Mouse (Mus musculus): ENCODE measurements around the gene Lgals3bp. TPM values are rescaled to one million over a fixed set of nuclear protein-coding genes. Genes with fewer than 3 reads are reported as not detected.

The Lgals3bp gene
- polyA plus RNA-seq, 1 experiment from 2014 or later: 1.4 TPM

DNA sequence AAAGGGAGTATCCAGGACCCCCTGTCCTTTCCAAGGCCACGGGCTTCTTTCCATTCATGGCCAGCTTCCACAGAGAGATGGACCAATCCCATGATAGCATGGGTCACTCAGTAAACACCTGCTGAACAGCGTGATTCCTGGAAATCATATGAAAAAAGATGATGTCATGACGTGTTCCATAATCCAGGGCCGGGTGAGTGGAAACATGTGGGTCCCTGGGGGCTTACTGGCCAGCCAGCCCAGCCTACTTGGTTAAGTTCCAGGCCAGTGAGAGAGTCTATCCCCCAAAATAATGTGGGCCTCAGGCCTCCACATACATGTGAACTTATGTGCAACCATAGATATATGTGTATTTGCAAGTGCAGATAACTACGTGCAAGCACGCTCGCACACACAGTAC, 30.0 kb downstream of the Lgals3bp start:
- Histone ChIP-seq H3K9ac (no peak overlapping the region), H3K4me3 (no peak overlapping the region), H3K4me2 (replicated peaks) (no peak overlapping the region), H3K27me3 (no peaks in the 10 kb centered on the region), H3K4me1 (peaks cover 30% of the 10 kb centered on the region), H3K27ac (peak overlapping the region; percentile 36; the same call in 1 of the 2 replicates), H3K36me3 (no peaks in the 10 kb centered on the region), H3K9me3 (no peaks in the 10 kb centered on the region)
- WGBS: 73% methylated on average over 7 of the region's 7 CpGs
- ATAC-seq (ENCODE audit: insufficient number of reproducible peaks, insufficient read depth, low FRiP score, low TSS enrichment): no peak

DNA sequence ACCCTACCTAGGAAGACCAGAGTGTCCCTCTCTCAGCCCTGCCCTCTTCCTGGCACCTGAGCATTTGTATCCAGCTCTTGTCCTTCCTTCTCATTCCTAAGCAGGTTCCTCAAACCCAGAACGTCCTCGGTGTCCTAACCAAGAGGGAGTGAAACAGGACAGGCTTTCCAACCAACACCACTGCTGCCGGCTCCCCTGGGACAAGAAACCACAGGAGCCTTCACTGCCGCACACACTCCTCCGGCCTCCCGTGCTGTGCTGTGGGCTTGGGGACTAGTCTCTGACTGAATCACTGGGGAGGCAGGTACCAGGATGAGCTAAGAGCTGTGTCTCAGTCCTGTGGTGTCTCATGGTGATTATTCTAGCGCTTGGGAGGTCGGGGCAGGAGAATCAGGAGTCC, 32.2 kb downstream of the Lgals3bp start:
- H3K27me3 ChIP-seq: no peaks in the 10 kb centered on the region
- no peaks in the 10 kb centered on the region for H3K36me3 ChIP-seq
- no peak overlapping the region for H3K4me2 ChIP-seq (replicated peaks)
- H3K4me3 ChIP-seq: no peak overlapping the region
- H3K9ac ChIP-seq: no peak overlapping the region
- no peak for ATAC-seq (ENCODE audit: insufficient number of reproducible peaks, insufficient read depth, low FRiP score, low TSS enrichment)
- H3K9me3 ChIP-seq: no peaks in the 10 kb centered on the region
- H3K27ac ChIP-seq: no peak overlapping the region
- H3K4me1 ChIP-seq: peaks cover 44% of the 10 kb centered on the region
- WGBS: 81% methylated on average over 8 of the region's 8 CpGs

DNA sequence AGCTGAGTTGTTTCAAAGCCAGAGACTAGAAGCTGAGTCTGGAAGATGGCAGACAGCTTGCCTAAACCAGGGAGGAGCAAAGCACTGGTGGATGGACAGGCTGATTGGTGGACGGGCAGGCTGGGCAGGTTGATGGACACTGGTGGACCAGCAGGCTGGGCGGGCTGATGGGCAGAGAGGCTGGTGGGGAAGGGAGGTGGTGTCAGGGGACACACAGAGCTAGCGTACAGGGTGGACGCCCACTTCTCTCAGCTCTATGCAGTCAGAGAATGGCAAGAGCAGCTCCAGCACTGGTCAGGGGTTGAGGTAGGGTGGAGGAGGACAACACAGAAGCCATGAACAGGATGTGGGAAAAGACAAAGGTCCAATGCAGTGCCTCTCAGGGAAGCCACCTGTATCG, 32.6 kb downstream of the Lgals3bp start:
- H3K27me3 ChIP-seq: no peaks in the 10 kb centered on the region
- H3K36me3 ChIP-seq: no peaks in the 10 kb centered on the region
- H3K9ac ChIP-seq: no peak overlapping the region
- no peak for ATAC-seq (ENCODE audit: insufficient number of reproducible peaks, insufficient read depth, low FRiP score, low TSS enrichment)
- no peak overlapping the region for H3K4me3 ChIP-seq
- H3K4me2 ChIP-seq (replicated peaks): no peak overlapping the region
- H3K27ac ChIP-seq: no peak overlapping the region
- peaks cover 48% of the 10 kb centered on the region for H3K4me1 ChIP-seq
- no peaks in the 10 kb centered on the region for H3K9me3 ChIP-seq
- WGBS: 90% methylated on average over 5 of the region's 5 CpGs

DNA sequence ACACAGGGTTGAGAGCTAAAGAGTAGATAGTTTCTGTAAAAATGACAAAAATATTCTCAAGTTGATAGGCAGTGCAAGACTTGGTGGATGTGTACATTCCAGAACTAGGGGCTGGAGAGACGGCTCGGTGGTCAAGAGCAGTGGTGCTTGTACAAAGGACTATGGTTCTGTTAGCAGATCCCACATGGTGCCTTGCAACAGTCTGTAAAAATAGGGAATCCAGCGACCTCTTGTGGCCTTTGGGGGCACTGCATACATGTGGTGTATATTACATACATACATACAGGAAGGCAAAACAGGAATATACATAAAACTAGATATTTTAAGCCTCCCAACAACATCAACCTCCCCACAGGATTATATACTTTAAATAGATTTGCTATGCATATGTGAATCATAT, 33.6 kb downstream of the Lgals3bp start:
- no peak overlapping the region for H3K9ac ChIP-seq
- H3K4me2 ChIP-seq (replicated peaks): no peak overlapping the region
- no peaks in the 10 kb centered on the region for H3K27me3 ChIP-seq
- H3K4me3 ChIP-seq: no peak overlapping the region
- H3K4me1 ChIP-seq: peaks cover 55% of the 10 kb centered on the region
- H3K36me3 ChIP-seq: no peaks in the 10 kb centered on the region
- no peaks in the 10 kb centered on the region for H3K9me3 ChIP-seq
- no peak overlapping the region for H3K27ac ChIP-seq
- ATAC-seq (ENCODE audit: insufficient number of reproducible peaks, insufficient read depth, low FRiP score, low TSS enrichment): no peak
- WGBS: 61% methylated on average over 3 of the region's 3 CpGs

DNA sequence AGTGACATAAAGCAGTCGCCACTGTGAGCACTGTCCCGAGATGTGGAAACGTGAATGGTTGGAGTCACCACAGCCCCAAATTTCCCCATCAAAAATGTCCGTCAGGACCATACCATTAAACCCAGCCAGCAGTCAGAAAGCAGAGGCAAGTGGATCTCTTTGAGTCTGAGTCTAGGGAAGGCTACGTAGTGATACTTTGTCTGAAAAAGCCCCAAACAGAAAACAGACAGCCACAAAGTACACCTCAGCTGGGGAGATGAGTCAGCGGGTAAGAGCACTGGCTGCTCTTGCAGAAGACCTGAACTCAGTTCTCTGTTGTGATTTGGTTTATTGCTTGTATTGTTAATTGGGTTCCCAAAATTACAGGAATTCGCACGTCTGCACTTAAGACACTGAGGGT, 35.3 kb downstream of the Lgals3bp start:
- H3K36me3 ChIP-seq: no peaks in the 10 kb centered on the region
- peak overlapping the region; percentile 96 for H3K27ac ChIP-seq
- peaks cover 59% of the 10 kb centered on the region for H3K4me1 ChIP-seq
- no peak overlapping the region for H3K9ac ChIP-seq
- H3K4me3 ChIP-seq: no peak overlapping the region
- ATAC-seq (ENCODE audit: insufficient number of reproducible peaks, insufficient read depth, low FRiP score, low TSS enrichment): no peak
- no peaks in the 10 kb centered on the region for H3K9me3 ChIP-seq
- WGBS: 54% methylated on average over 8 of the region's 8 CpGs
- no peaks in the 10 kb centered on the region for H3K27me3 ChIP-seq
- H3K4me2 ChIP-seq (replicated peaks): no peak overlapping the region

DNA sequence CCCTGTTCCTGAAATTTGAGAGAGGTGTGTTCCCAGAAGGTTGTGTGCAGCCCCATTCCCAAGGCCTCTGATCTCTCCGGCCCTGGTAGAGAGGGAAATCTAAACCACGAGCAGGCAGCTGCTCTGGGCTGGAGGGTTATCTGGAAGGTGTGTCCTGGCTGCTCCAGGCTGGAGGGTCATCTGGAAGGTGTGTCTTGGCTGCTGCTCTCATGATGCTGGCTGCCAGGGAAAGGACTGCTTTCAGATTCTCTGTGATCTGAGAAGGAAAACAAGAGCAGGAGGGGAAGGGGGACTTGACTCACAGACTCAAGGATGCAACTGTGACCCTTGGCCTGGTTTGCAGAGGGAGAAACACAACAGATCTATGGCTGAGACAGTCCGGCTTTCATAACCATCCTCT, 35.8 kb downstream of the Lgals3bp start:
- Histone ChIP-seq H3K36me3 (no peaks in the 10 kb centered on the region), H3K27me3 (no peaks in the 10 kb centered on the region), H3K9me3 (no peaks in the 10 kb centered on the region), H3K9ac (no peak overlapping the region), H3K4me1 (peaks cover 56% of the 10 kb centered on the region), H3K27ac (peak overlapping the region; percentile 96), H3K4me2 (replicated peaks) (no peak overlapping the region), H3K4me3 (no peak overlapping the region)
- 34% methylated on average over 3 of the region's 3 CpGs for WGBS
- ATAC-seq (ENCODE audit: insufficient number of reproducible peaks, insufficient read depth, low FRiP score, low TSS enrichment): no peak

DNA sequence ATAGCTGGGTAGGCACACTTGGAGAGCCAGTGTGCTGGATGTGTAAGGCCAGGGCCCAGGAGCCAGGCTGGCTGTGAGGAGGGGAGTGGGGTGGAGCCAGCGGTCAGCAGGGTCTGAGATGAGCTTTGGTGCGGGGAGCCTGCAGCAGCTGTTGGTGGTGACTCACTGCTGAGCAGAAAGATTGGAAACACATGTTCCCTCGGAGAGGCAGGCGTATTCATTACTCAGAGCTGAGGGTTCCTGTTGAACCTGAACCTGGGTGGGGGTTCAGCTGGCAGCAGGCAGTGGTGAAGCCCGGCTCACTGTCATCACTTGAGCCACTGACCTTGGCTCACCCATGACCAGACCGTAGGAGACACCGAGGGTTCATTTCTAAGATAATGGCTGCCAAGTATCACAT, 36.7 kb downstream of the Lgals3bp start:
- Histone ChIP-seq H3K36me3 (no peaks in the 10 kb centered on the region), H3K27ac (peak overlapping the region; percentile 96), H3K4me2 (replicated peaks) (no peak overlapping the region), H3K27me3 (no peaks in the 10 kb centered on the region), H3K4me1 (peaks cover 65% of the 10 kb centered on the region), H3K4me3 (no peak overlapping the region), H3K9me3 (no peaks in the 10 kb centered on the region), H3K9ac (no peak overlapping the region)
- peak; percentile 54; the same call in 1 of the 2 replicates for ATAC-seq (ENCODE audit: insufficient number of reproducible peaks, insufficient read depth, low FRiP score, low TSS enrichment)
- 25% methylated on average over 7 of the region's 7 CpGs for WGBS

DNA sequence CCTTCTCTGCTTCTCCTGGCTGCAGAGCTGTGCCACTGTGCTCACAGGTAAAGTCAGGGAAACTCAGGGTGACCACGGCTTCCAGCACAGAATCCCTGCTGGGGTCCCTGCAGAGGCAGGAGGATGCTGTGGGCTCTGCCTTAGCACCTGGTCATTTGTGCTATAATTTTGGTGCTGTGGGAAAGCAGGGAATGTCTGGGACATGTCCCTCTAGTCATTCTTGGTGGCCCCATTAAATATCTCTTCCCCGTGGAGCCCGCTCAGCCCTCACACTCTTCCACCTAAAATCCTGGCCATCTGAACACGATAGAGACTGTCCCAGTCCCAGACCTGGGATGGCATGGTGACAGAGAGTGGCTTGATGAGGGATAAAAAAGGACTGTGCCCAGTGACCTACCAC, 37.9 kb downstream of the Lgals3bp start:
- no peak overlapping the region; the same call in 1 of the 2 replicates for H3K9ac ChIP-seq
- 78% methylated on average over 4 of the region's 4 CpGs for WGBS
- peaks cover 66% of the 10 kb centered on the region for H3K4me1 ChIP-seq
- H3K9me3 ChIP-seq: no peaks in the 10 kb centered on the region
- no peaks in the 10 kb centered on the region for H3K27me3 ChIP-seq
- H3K36me3 ChIP-seq: no peaks in the 10 kb centered on the region
- ATAC-seq (ENCODE audit: insufficient number of reproducible peaks, insufficient read depth, low FRiP score, low TSS enrichment): no peak
- peak overlapping the region; percentile 96 for H3K27ac ChIP-seq
- H3K4me3 ChIP-seq: no peak overlapping the region
- H3K4me2 ChIP-seq (replicated peaks): peak overlapping the region; percentile 32; the same call in 1 of the 2 replicates

DNA sequence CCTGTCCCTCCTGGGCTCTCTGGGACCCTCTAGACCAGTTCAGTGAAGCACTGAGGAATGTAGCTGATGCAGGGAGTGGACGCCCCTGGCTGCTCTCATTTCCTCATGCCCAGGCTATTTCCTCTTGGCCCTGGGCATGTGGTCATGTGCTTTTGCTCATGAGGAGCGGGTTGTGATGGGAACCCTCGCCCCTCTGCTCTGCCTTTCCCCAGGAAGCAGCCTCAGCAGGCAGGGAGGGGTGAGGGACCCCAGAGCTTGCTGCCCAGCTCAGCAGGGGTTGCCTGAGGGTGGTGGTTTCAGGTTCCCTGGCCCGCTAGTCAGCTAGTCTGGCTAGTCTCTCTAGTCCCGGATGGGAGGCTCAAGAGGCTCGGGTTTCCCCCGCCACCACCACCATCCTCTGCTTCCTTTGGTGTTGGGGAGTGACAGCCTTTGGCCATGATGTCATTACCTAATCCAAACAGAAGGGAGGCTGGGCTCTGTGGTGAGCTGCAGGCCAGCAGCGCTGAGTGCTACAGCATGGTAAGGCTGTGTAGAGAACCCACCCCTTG, 38.8 kb downstream of the Lgals3bp start:
- ATAC-seq (ENCODE audit: insufficient number of reproducible peaks, insufficient read depth, low FRiP score, low TSS enrichment): peak; percentile 74
- under 1% methylated on average over 8 of the region's 8 CpGs for WGBS
- Histone ChIP-seq H3K27ac (peak overlapping the region; percentile 96), H3K9me3 (no peaks in the 10 kb centered on the region), H3K4me1 (peaks cover 66% of the 10 kb centered on the region), H3K27me3 (no peaks in the 10 kb centered on the region), H3K36me3 (no peaks in the 10 kb centered on the region), H3K9ac (peak overlapping the region; percentile 38; the same call in 1 of the 2 replicates), H3K4me2 (replicated peaks) (peak overlapping the region; percentile 32), H3K4me3 (no peak overlapping the region)

DNA sequence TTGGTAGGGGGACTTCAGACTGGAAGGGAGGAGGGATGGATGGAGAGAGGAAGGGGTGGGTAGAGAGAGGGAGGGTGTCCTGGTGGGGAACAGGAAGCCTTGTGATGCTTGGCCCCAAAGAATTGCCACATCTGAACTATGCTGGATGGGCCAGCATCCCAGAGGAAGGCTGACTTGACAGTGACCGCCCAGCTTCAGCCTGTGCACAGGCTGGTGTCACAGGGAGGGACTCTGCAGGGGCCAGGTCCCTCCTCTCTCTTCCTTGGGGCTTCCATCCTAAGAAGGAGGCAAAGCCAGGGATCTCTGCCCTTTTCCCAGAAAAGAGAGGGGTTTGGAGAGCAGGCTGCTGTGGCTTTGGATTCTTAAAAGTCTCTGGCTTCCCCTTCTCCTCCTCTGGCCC, 39.4 kb downstream of the Lgals3bp start:
- H3K27me3 ChIP-seq: no peaks in the 10 kb centered on the region
- no peak overlapping the region for H3K4me3 ChIP-seq
- WGBS: 63% methylated on average over 1 of the region's 1 CpGs
- no peaks in the 10 kb centered on the region for H3K9me3 ChIP-seq
- no peak for ATAC-seq (ENCODE audit: insufficient number of reproducible peaks, insufficient read depth, low FRiP score, low TSS enrichment)
- peaks cover 66% of the 10 kb centered on the region for H3K4me1 ChIP-seq
- peak overlapping the region; percentile 38 for H3K9ac ChIP-seq
- no peaks in the 10 kb centered on the region for H3K36me3 ChIP-seq
- H3K27ac ChIP-seq: peak overlapping the region; percentile 96
- peak overlapping the region; percentile 32 for H3K4me2 ChIP-seq (replicated peaks)

DNA sequence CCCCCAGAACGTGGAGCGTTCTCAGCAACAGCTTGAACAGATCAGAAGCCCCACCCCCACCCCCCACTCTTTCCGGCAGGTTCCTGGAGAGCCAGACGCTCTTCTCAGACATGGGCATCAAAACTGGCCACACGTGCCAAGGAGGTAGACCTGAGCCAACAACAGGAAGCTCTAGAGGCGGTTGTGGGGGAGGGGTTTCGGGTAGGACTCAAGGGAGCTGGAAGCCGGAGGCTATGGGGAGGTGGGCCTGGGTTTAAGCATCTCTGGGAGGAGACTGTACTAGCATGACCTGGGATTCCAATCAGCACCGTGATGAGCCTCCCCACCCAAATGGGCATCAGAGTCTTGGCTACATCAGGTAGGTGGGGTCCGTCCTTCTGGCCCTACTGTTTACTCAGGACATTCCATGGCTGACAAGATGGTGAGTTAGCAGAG, 41.0 kb downstream of the Lgals3bp start:
- no peaks in the 10 kb centered on the region for H3K9me3 ChIP-seq
- no peaks in the 10 kb centered on the region for H3K27me3 ChIP-seq
- H3K4me2 ChIP-seq (replicated peaks): no peak overlapping the region
- H3K27ac ChIP-seq: no peak overlapping the region
- H3K4me1 ChIP-seq: peaks cover 52% of the 10 kb centered on the region
- H3K9ac ChIP-seq: no peak overlapping the region
- WGBS: 53% methylated on average over 10 of the region's 10 CpGs
- no peak for ATAC-seq (ENCODE audit: insufficient number of reproducible peaks, insufficient read depth, low FRiP score, low TSS enrichment)
- H3K4me3 ChIP-seq: no peak overlapping the region
- no peaks in the 10 kb centered on the region for H3K36me3 ChIP-seq

DNA sequence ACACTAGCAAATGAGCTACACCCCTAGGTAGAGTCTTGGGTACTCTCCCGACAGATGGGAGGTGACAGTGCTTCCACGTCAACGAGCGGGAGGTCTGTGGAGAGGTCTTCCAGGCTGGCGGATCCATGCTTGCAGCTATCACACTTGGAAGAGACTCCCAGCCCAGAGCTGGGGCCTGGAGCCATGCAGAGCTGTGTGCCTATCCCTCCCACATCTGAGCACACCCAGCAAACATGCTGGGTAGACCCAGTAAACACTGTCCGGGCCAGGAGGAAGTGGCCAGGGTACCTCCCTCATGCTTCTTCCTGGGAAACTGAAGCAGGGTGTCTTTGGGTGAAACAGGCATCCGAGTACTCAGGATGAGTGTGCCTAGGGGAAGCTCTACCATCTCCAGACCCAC, 41.4 kb downstream of the Lgals3bp start:
- no peak for ATAC-seq (ENCODE audit: insufficient number of reproducible peaks, insufficient read depth, low FRiP score, low TSS enrichment)
- Histone ChIP-seq H3K9ac (no peak overlapping the region), H3K4me3 (no peak overlapping the region), H3K36me3 (no peaks in the 10 kb centered on the region), H3K4me2 (replicated peaks) (no peak overlapping the region), H3K9me3 (no peaks in the 10 kb centered on the region), H3K27ac (no peak overlapping the region), H3K4me1 (peaks cover 52% of the 10 kb centered on the region), H3K27me3 (no peaks in the 10 kb centered on the region)
- 79% methylated on average over 7 of the region's 7 CpGs for WGBS
